Mouse (Mus musculus): Measurements from ENCODE around the gene Apoc4. TPM values are rescaled to one million over a fixed set of nuclear protein-coding genes. Genes with fewer than 3 reads are reported as not detected.
A peak's percentile ranks its signal among the peaks of the same experiment; 100 is the strongest.

The Apoc4 gene
- under 1 TPM in 1 of 2 experiments, not detected in 1; 0.44 TPM for polyA plus RNA-seq (2017; shearing (Covaris generic))

GRCm38 (mm10) chr7:19681202-19681694 is at the start of gene Apoc4, which contains the start of gene Gm44805:
Gene Apoc4, minus strand, starts transcription at chr7:19681479.
Gene Gm44805, minus strand, starts transcription at chr7:19681423.
- no peak for ATAC-seq

DNA sequence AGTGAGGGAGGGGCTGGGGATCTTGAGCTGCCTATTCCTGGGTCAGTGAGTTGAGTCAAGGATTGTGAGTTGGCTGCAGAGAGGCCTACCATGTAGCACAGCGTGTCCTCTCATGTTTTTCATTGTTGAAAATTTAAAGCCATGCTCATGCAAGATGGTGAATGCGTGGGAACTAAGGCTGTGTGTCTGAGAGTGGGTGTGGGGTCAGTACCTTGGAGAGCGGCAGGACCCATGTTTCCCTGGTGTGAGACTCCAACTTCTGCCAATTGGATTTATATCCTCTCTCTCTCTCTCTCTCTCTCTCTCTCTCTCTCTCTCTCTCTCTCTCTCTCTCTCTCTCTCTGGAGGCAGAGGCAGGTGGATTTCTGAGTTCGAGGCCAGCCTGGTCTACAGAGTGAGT is 45.3 kb upstream of the Apoc4 start:
- no peak for ATAC-seq

GRCm38 (mm10) chr7:19724167-19724566 is 42.9 kb upstream of the Apoc4 start:
- ATAC-seq, result no peak

- no peak for ATAC-seq
Observed at GRCm38 (mm10) chr7:19722754-19723195, 41.5 kb upstream of the Apoc4 start.

- ATAC-seq, result no peak
Observed at GRCm38 (mm10) chr7:19719200-19719599, 37.9 kb upstream of the Apoc4 start.

DNA sequence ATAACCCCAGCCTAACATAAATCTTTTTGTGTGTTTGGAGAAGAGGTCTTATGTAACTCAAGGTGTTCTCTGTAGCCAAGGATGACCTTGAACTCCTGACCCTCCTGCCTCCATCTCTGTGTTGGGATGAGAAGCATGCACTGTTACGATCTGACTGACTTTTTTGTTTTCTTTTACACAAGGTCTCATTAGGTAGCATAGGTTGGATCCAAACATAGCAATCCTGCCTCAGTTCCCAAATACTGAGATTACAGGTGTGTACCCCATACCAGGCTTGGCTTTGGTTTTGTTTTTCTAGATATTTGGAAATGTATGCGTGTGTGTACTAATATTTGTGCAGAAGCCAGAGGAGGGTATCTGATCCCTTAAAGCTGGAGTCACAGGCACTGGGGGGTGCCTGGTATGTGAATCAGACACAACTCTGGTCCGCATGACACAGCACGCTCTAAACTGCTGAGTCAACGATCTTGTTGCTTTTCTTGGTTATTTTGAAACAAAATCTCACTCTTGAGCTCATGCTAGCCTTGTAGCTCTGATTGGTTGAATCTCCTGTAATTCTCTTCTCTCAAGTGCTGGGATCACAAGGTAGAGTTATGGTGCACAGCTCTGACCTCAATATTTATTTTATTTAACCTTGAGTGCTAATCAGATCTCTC is 37.1 kb upstream of the Apoc4 start:
- ATAC-seq, result no peak

DNA sequence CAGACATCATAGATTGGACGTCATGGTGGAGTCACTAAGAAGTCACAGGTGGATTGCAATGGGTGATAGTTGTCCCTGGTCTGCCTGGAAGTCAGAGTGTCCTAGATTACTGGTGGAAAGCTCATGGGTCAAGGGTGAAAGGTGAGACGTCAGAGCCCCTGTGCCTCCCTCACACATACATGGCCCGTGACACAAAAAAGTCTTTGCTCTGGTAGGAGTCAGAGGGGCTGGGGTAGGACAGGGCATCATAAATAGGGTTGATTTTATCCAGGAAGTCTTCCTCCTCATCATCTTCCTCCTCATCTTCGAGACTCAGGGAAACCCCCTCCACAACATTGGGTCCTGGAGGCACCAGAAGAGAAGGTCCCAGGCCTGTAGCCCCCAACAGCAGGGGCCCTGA is 36.1 kb upstream of the Apoc4 start:
- no peak for ATAC-seq

GRCm38 (mm10) chr7:19716822-19717221 is 35.5 kb upstream of the Apoc4 start:
- no peak for ATAC-seq

DNA sequence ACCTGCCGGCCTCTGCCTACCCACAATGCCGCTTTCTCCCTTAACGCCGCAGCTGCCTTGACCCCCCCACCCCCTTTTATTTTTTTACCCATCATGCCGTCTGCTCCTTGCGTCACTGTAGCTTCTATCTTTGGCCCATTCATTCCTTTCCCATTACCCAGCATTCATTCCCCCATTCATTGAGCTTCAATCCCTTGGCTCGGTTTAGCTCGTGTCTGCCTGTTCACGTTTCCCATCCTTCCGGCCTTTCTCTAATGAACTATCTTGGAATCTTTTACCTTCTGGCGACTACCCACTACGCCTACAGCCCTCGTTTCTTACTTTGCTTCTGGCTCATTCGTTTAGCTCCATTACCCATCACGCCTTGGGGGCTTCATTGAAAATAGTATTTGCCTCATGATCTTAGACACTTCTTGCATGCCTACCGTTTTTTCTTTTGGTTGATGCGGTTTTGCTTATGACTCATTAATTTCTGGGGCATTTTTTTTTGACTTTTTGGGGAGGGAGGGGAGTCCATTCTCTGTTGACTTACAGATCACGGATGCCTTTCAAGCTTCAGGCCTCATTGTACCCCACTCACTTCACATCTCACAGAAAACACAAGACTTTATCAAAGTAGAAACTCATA is 34.9 kb upstream of the Apoc4 start:
- ATAC-seq, result no peak

DNA sequence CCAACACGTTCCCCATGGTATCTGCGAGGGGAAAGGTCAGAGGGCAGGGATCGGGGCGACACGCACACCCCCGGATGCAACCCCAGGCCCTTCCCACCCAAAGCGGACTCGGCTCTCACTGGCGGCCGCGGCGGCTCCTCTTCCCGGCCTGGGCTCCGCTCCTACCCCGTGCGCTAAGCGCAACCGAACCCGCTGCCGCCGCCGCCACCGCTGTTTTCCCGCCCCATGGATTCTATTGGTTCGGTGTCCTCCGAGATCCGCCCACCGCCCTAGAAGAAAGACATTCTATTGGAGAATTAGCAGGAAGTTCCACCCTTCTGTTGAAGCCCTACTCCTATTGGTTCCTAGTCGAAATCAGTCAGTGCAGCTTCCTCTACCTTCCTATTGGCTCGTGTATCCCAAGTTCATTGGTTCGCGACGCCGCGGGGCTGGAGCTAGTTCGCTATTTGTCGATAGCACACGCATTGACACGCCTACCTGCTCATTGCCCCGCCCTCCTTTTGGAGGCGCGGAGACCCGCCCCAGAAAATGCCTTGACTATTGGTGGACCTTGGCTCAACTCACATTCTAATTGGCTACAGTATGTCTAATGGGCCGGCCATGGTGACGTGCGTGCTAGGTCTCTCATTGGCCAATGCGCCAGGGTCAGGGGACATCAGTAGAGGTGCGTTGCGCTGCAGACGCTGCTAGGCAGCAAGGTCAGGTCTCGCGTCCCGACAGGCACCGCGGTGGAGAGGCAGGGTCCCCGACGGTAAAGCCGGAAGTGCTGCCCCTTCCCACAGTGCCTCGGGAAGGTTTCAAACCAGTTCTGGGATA is 34.2 kb upstream of the Apoc4 start, which contains the start of gene Tomm40:
TSS of gene Tomm40 (minus strand) at position 200 of the 816 bp plus-strand sequence.
- peak; percentile 90 for ATAC-seq

DNA sequence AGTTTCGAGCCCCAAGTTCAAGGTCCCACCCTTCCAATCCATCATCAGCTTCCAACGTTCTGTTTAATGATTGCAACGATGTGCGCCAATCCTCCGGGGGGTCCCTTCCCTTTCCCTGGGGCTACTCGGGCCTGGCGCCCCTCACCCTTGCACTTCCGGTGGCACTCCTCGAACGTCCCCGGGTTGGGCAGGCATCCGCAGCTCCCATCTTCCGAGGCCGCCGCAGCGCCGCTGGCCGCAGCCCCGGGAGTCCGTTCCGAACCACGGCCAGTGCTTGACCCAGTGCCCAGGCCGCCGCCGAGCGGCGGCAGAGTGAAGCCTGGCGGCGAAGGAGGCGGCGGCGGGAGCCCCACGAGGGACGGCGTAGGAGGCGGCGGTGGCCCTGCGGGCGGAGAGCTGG is 33.6 kb upstream of the Apoc4 start:
- ATAC-seq, result no peak

DNA sequence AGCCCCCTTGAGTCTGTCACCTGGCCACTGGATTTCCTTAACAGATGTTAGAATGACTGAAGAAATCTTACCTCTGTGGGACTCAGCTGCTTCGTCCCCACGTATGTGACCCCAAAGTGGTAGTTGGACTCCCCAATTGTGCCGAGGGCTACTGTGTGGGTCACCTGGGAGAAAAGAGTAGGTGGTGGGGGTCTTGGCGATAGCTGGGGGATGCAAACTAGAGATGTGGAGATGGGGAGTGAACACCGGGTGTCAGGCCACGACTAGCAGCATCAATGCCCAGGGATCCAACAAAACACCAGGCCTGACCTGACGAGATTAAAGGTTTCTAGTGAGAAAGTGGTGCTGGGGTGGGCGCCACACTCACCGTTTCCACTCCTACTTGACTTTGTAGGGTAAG is 32.3 kb upstream of the Apoc4 start:
- ATAC-seq, result no peak

DNA sequence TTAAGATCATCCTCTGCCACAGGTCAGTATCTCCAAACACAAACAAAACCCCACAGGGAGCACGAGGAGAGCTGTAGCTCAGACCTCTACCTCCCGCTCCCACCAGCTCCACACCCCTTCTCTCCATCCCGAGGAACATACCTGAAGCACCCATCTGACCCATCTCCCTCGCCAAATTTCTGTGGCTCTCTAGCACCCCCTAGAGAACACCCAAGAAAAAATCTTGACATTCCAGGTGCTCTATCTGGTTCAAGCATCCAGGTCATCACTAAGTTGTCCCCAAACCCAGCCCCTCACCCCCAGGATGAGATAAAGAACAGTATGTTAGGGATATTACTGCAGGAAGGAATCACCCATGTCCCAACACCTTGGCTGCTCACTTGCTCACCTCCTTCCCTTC is 31.9 kb upstream of the Apoc4 start:
- ATAC-seq, result no peak

DNA sequence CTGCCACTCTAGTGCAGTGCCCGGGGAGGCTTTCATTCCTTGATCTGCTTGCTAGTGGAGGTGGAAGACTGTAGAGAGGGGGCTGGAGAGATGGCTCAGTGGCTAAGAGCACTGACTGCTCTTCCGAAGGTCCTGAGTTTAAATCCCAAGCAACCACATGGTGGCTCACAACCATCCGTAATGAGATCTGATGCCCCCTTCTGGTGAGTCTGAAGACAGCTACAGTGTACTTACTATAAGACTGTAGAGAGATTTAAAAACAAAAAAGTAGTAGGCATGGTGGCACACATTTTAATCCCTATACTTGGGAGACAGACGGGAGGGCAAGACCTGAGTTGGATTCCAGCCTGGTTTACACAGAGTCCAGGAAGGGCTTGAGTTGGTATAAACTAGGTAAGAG is 31.1 kb upstream of the Apoc4 start:
- no peak for ATAC-seq

GRCm38 (mm10) chr7:19710650-19711049 is 29.4 kb upstream of the Apoc4 start:
- no peak for ATAC-seq

GRCm38 (mm10) chr7:19705271-19705670 is 24.0 kb upstream of the Apoc4 start:
- ATAC-seq, result no peak

- no peak for ATAC-seq
Observed at GRCm38 (mm10) chr7:19704475-19704874, 23.2 kb upstream of the Apoc4 start.

- no peak for ATAC-seq
Observed at GRCm38 (mm10) chr7:19702859-19703555, 21.7 kb upstream of the Apoc4 start.

- no peak for ATAC-seq
Observed at GRCm38 (mm10) chr7:19701069-19701761, 19.9 kb upstream of the Apoc4 start.

GRCm38 (mm10) chr7:19700299-19701068 is 19.2 kb upstream of the Apoc4 start:
- no peak for ATAC-seq

GRCm38 (mm10) chr7:19699827-19700148 is 18.5 kb upstream of the Apoc4 start:
- no peak for ATAC-seq

Measured in activated CD4-positive, CD25-positive, alpha-beta regulatory T cell, adult 4 months (primary cell).